ENCODE assay signal across 17 mouse cellular contexts in genomic region chr6:147755750-147756523, GRCm38 (mm10).
"Had no signal": no experiment of that assay in that cellular context is flagged by ENCODE, and none has a peak within 500 bp of the region (broad histone marks: within the 10 kb centered on the region; RNA-seq: fewer than 3 reads in every experiment).

No protein-coding gene starts in this region.

- H3K36me3 ChIP-seq: lung, embryonic 15.5 days; midbrain, embryonic 13.5 days; midbrain, embryonic 15.5 days; neural tube, embryonic 12.5 days had no signal

- H3K9ac ChIP-seq: liver, postnatal 0 days; lung, embryonic 15.5 days; midbrain, embryonic 13.5 days; midbrain, embryonic 15.5 days; neural tube, embryonic 12.5 days had no signal

- H3K27me3 ChIP-seq: lung, embryonic 15.5 days; midbrain, embryonic 13.5 days; midbrain, embryonic 15.5 days; neural tube, embryonic 12.5 days had no signal

- H3K4me1 ChIP-seq: lung, embryonic 15.5 days; midbrain, embryonic 13.5 days; midbrain, embryonic 15.5 days; neural tube, embryonic 12.5 days had no signal

- H3K4me2 ChIP-seq: lung, embryonic 15.5 days; midbrain, embryonic 11.5 days; midbrain, embryonic 13.5 days; midbrain, embryonic 15.5 days; neural tube, embryonic 12.5 days had no signal

- H3K27ac ChIP-seq: lung, embryonic 15.5 days; macrophage; midbrain, embryonic 13.5 days; midbrain, embryonic 15.5 days; neural tube, embryonic 12.5 days had no signal

- H3K4me3 ChIP-seq: lung, embryonic 15.5 days; midbrain, embryonic 13.5 days; midbrain, embryonic 15.5 days; neural tube, embryonic 12.5 days had no signal

- H3K9me3 ChIP-seq: lung, embryonic 15.5 days; megakaryocyte, embryonic 14.5 days; midbrain, embryonic 13.5 days; midbrain, embryonic 15.5 days; neural tube, embryonic 12.5 days had no signal

- DNase-seq: liver, postnatal 0 days; lung, adult 2 months; lung, postnatal 14 days; lung, postnatal 36 days; right cerebral cortex, postnatal 14 days; spleen, adult 18-20 months; thymus, adult 18-20 months; thymus, postnatal 14 days; thymus, postnatal 36 days had no signal

- ATAC-seq: liver, postnatal 0 days; lung, postnatal 0 days; midbrain, embryonic 13.5 days; midbrain, embryonic 15.5 days had no signal
